Mouse (Mus musculus): ENCODE results near the gene Mgst2.

Mgst2 gene

DNA sequence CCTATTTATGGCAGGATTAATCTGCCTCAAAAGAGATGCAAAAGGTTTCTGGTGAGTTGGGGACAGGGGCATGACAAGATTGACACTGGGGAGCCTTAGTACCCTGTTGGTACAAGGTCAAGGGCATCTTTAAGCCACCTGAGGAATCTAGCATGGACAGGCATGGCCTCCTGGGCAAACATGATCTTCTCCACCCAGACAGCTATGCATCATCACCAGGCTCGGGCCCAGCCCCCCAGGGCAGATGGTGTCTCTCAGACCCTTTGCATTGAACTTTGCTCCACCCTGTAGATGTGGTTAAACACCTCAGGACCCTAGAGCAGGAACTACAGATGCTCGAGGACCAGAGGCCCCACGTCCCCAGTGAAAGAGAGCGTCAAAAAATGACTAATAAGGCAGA lies at the start of gene Mgst2:
TSS of gene Mgst2 (plus strand) at position 301 of the 400 bp plus-strand sequence.
- no peak for DNase-seq

DNA sequence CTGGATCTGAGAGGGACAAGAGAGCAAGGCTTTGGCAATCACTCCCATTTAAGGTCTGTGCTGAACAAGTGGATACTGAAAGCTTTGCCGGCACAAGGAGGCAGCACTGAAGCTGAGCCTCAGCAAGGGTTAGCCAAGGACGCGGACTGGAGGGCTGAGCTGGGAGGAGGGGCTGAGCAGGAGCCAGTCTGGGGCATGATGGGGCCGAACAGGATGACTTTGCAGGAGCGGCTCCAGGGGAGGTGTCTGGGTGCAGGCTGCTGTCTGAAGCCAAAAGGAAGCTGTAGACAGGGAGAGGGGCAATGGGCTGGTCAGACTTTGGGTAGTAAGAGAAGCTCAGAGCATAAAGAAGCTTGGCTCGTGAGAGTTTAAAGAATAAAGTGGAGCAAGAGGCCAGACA lies 48.2 kb upstream of the Mgst2 start:
- peak; percentile 52 for DNase-seq

DNA sequence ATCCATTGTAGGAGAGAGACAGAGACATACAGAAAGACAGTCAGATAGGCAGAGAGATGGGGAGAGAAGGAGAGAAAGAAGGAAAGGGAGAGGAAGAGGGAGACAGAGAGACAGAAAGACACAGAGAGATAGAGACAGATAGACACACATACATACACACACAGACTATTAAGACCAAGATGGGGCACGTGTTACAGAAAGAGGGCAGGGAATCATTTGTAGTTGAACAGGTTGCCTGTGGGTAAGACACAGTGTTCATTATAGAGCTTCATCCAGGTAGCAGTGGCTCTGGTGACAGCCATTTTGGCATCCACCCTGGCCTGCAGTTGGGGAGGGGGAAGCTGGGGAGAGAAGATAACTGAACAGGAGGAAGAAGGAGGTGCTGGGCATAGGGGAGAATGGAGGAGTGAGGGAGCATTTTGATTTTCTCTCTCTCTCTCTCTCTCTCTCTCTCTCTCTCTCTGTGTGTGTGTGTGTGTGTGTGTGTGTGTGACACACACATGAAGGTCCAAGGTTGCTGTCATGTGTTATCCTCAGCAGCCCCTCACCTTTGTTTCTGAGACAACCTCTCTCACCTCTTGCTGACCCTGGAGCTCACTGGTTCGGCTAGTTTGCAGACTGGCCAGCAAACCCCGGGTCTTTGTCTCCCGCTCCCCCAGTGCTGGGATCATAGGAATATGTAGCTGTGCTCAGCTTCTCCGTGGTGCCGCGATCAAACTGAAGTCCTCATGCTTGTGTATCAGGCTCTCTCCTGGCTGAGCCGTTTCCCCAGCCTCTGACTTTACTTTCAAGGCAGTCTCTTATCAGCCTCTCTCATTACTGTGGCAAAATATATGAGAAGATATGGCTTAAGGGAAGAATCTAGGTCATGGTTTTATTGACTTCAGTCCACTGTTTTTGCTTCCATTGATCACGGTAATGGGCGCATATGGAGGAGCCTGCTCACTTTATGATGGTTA lies 47.5 kb upstream of the Mgst2 start:
- no peak for DNase-seq

DNA sequence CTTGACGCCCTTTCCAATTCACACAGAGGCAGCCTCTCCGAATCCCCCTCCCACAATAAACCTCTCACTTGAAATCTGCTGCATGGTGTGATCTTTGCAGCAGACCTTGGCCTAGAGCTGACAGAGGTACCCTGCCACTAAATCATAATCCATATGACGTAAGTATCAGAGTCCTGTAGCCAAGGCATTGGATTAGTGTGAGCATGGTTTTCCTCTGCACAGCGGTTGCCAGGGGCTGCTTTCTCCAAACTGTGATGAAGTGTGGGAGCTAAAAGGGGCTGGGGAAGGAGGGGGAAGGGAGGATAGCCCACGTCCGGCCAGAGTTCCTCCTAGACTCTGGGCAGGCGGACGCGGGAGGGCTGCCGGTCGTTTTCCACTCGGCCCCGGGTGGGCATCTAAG lies 45.9 kb upstream of the Mgst2 start:
- DNase-seq: no peak

DNA sequence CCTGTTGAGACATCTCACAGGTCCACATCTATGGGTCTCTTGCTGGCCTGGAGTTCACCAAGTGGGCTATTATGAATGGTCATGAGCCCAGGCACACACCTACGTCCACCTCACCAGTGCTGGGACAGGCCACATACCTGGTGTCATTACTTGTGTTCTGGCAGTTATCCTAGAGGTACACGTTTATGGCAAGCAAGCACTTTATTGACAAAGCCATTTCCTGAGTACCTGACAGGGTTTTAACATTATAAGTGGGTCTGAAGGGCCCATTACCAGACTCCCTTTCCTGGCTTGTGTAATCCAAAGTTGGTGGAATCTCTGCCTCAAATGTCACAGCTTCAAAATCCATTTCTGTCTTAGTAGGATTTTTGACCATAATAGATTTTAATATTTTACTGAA lies 36.2 kb upstream of the Mgst2 start:
- DNase-seq: no peak

DNA sequence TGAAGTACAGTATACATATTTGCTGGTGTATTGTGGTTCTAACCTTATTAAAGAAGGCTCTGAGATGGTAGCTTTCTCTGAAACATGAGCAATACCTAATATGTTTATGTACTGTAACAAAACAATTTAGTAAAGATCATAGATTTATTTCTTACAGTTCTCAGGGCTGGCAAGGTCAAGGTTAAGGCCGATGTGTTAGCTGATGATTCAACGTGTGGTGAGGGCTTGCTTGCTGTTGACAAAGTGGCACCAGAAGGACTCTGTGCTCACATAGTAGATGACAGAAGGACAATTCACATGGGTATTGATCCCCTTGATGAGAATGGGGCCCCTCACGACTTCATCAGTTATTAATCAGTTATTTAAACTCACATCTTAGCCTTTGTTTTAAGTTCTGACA lies 32.4 kb upstream of the Mgst2 start:
- no peak for DNase-seq

DNA sequence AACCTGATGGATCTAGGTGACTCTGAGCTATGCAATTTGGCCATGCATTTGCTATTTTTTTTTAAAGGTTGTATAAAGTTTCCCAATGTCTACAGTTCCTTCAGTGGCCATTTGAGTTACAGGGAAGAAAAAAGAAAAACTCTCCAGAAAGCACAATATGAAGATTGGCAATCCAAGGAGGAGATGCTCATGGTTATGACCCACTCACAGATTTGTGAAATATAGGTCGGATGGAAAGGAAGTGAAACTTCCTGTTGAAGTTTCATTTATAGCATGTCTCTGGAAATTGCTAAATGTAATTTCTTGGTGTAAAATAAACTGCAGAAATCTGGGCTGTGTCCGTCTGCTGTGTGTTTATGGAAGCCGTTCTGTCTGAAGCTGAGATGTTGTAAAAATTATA lies 31.2 kb upstream of the Mgst2 start:
- no peak for DNase-seq

DNA sequence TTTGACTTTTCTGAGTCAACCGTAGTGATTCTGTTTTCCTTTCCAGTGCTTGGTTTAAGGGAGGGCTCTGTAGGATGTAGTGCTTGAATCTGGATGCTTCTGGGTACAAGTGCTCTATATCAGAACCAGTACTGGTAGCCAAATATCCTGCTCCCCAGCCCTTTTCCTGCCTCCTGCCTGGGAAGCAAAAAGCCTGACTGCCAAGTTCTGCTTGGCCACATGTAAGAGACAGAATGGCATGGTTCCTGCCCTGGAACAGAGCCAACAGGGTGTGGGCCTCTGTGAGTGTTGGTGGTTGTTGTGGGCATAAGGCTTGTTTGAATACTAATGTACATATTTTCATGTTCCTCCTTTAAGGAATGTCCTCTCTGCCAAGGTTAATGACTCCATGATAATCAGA lies 29.4 kb upstream of the Mgst2 start:
- no peak for DNase-seq

DNA sequence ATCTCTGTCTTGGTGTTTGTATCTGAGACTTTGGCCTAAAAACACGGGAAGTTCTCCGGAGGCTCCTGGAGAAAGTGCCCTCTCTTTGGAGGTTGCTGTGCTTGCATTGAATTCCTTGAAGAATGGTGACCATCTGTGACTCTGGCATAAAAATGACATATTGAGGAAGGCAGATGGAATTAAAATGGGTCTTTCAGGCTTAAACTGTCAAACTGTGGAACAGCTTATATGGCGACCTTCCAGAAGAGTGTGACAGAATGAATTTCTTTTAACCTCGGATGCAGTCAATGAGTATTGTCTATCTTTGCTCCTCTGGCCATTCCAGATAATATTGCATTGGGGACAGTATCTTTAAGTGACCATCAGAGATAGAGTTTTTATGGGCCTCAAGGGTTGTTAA lies 28.2 kb upstream of the Mgst2 start:
- no peak for DNase-seq

DNA sequence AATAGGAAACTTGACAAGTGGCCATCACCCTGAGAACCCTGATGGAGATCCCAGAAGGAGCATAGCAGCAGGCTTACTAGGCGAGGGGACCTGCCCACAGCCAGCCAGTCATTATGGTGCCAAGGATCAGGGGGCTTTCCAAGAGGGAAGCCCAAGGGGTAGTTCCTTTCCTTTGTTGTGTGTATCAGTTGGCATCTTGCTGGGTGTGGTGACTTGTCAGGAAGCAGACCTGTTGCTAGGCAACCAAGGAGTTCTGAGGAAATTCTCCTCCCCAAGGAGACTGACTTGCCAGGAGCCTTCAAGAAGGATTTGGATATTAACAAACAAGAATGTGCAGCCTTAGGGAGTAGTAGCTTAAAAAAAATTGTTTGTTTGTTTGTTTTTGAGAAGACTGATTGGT lies 25.7 kb upstream of the Mgst2 start:
- DNase-seq: no peak

DNA sequence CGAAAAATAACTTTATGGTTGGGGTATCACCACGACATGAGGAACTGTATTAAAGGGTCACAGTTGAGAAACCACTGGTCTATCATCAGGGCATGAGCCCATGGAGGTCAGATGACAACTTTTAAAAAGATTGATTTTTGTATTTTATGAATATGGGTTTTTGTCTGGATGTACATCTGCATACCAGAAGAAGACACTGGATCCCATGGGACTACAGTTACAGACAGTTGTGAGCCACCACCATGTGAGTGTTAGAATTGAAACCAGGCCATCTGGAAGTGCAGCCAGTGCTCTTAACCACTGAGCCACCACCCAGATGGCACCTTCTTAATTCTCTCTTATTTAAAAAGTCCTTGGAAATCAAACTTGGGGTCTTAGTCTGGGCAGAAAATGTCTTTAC lies 24.2 kb upstream of the Mgst2 start:
- DNase-seq: no peak

DNA sequence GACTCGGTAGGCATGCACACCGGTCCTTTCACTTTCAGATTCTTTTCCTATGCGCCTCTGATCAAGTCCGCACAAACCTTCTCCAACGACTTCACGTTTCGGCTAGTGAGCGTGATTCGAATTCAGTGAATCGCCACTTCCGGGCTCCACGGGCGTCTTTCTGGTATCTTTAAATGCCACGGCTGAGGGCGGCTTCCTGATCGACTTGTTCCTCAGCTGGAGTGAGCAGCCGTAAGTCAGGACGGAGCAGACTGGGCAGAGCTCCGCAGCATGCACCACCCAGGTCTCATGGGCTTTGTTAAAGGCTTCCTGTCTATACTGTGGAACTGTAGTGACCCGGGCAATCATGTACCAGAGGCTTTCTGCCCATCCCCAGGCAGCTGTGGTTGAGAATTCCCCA lies 23.5 kb upstream of the Mgst2 start:
- DNase-seq: no peak

DNA sequence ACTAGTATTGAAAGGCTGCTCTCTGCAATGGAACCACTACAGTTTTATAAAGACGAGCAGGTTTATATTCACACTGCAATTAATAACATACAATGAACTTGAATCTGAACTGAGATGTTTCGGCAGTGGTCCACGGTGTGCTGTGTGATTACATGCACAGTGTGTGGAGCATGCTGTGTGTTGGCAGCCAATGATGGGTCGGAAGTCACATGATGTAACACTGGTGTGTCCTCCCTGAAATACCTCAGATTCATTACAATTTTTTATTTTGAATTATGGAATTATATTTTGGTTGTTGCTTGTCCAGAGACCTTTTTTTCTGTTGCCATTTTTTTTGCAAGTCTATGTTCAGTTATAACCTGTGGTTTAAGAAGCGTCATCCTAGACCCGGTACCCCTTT lies 22.8 kb upstream of the Mgst2 start:
- no peak for DNase-seq

DNA sequence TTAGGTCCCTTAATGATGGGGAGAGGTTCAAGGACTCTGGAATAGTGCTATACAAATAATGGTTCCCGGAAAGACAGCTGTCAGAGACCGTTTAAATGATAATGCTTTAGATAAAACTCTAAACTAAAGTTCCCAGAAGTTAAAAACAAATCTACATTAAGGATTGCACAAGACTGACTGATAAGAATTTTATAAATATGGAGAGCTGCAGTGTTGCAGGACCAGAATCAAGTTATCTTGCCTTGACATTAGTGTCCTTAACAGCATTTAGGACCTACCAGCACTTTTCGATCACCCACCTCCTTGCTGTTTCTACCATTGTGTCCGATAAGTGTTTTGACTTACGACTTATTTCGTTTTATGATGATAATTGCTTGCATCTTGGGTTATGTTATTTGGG lies 21.9 kb upstream of the Mgst2 start:
- DNase-seq: no peak

DNA sequence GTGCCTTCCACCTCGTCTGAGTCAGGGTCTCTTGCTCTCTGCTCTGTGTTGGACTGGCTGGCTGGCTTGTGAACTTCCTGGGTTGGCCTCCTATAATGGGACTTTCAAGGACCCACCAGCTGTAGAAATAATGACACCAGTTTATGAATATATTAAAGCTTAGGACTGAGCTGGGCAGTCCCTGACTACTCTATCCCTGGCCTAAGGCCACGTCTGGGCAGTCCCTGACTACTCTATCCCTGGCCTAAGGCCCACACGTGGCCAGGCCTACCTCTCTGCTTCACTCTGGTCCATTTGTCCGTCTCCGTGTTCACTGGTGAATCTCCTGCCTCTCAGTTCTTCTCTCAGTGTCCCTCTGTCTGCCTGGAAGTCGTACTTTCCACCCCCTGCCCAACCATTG lies 14.7 kb upstream of the Mgst2 start:
- DNase-seq: no peak

DNA sequence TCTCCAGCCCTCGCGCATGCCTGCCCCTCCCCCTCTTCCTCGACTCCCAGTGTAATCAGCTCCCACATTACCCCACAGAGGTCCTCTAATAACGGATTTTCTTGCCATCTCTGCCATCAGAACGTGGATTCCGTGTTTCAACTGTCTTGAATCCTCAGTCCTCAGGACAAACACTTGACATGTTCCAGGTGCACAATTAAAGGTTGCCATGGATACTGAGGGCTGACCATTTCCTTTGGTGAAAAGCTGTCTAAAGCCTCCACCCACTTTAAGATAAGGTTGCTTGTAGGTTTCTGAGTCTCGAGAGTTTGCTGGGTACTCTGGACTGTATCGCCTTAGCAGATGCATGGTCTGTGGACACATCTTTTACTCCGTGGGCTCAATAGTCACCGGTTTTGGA lies 13.9 kb upstream of the Mgst2 start:
- DNase-seq: no peak

DNA sequence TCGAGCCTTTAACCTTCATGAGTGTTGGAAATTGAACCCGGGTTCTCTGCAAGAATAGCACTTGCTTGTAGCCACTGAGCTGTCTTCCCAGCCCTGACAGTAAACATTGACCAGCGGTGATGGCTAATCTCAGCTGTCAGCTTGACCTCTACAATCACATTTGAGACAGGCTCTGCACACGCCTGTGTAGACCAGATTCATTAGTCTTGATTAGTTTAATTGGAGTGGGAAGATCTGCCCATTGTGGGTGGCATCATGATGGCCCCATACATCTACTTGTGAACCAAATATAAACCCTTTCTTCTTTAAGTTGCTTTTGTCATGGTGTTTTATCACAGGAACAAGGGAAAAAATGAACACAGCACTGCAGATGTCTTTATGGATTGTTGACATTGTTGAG lies 12.8 kb upstream of the Mgst2 start:
- peak; percentile 84 for DNase-seq

DNA sequence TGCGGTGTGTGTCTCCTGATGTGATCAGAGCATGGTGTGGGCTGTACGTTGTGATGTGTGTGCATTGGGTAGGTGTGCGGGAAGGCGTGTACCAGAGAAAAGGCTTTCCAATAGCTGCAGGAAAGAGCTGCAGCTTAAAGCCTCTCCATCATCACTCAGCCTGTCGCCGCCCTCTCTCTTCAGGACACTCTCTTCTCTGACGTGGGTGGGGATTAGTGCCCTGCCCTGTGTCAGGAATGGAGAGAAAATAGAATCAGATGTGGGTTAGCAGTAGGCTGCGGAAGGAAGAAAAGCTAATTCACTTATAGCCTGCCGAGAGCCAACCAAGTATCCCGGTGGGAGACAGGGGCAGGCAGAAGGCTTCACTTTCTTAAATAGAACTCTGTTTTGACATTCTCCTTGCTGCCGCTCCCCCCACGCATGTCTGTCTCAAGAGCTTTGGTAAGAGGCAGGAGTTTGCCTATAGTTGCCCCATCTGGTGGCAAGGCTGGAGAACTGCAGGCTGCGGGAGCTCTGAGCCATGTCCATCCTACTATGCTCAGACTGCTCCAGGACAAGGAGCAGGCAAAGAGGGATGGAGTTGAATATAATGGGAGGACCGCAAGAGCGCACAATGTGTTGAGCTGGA lies 12.0 kb upstream of the Mgst2 start:
- peak; percentile 88 for DNase-seq

DNA sequence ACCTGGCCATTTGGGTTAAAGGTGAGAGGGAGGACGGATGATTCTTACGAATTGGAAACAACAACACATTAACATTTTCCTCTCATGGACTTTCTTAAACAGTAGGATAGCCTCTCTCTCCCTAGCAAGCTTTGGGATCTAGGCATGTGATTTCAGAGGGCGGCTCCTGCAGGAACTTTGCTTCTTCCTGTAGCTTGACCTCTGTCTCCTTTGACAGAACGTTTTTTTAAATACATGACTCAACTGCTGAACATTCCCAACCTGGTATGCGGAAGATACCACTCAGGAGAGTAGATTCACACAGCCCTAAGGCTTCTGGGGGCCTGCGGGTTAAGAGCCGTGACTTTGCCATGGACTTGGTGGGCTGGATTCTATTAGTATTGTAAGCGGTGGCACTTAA lies 10.7 kb upstream of the Mgst2 start:
- DNase-seq: no peak

DNA sequence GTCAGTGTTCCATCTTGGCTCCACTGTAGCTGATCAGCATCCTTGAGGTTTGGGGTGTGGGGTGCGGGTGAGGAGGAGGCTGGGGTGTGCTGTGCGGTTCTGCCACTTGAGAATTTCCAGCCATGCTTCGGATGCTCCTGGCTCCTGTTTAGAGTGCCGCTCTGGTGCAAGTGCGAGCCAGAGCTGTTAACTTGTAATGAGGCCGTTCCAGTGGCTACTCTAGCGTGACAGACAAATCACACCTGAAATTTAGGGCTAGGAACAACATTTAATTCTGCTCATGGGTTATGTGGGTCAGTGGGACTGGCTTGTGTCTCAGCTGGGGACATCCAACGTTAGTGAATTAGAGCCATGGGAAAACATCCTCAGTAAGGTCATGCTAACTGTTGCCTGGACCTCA lies 10.2 kb upstream of the Mgst2 start:
- DNase-seq: no peak

DNA sequence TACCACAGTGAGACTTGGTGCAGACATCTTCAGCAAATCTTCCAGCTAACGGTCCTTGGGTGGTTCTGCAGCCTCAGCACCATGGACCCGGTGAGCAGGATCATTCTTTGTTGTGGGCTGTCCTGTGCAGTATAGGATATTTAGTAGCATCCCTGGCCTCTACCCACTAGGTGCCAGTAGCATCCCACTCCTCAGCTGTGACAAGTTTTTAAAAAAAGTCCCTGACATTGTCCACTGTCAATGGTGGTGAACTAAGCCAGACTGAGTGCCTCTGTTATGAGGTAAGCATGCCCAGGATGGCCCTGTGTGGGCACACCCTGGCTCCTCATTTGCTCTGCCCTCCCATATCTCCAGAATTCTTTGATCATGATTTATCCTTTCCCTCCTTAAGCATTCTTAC lies 9.0 kb upstream of the Mgst2 start:
- peak; percentile 43 for DNase-seq

DNA sequence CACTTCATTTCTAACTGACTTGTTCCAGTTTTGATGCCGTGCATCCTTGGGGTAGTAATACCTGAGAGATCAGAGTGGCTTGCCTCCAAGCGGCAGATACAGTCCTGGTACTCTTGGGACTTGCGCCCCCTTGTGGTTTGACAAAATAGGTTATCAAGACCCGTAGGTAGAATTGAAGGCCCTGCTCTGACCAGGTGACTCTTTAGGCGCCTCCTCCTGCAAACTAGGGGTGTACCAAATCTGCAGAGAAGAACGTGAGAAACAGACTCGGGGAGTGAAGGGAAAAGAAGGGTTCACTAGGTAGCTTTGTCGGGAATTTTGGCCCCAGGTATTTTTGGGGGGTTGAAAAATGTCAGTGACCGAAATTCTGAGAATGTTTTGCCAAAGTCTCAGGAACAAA lies 7.9 kb upstream of the Mgst2 start:
- DNase-seq: peak; percentile 83

DNA sequence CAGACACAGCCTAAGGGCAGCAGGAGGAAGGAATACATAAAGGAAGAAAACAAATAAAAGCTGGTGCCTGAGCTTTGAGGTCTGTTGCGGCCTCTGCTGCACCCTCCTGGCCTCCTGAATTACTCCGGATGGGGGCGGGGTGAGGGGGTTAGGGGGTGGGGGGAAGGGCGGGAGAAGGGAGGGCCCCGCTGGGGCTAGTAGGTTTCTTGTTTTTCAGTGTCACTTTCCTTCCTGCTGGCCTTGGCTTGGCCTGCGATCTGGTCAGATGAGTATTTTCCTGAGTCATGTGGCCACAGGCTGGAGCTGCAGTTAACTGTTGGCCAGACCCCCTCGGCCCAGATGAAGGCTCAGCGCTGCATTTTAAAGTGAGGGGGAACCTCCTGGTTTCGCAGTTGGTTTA lies 7.5 kb upstream of the Mgst2 start:
- DNase-seq: peak; percentile 55

DNA sequence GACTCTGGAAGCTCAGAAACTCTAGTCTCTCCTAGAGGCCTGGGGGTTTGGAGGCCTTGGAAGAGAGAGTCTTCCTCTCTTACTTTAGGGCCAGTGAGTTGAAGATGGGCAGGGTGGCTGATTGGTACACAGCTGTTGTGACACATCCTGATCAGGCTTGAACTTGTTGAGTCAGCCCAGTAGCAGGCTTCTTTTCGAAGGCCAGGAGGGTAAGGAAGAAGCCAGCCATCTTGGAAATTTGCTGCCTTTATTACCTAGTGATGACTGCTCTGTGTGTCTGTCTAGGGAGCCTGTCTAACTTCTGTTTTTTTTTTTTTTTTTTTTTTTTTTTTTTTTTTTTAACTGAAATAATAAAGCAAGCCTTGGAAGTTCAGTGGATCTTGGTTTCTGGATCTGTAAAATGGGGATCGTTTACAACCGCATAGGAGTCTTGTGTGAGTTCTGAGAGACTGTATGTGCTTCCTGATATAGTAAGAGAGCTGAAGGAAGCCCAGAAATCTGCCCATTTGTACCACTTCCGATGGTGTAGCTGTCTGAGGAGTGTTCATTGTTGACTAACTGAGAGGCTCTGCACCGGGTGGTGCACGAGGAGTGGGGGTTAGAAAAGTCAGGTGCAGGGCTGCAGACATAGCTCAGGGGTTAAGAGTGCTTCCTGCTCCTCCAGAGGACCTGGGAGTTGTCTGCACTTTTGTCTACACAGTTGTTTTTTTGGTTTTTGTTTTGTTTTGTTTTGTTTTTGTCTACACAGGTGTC lies 5.7 kb upstream of the Mgst2 start:
- DNase-seq: no peak
